Mouse (Mus musculus): ENCODE measurements around the gene Glb1l2. TPM values are rescaled to one million over a fixed set of nuclear protein-coding genes. Genes with fewer than 3 reads are reported as not detected.

Glb1l2 gene
- total RNA-seq, 2 experiments from 2014 or later, result 0.18 to 0.62 TPM

GRCm38 (mm10) chr9:26737116-26737515, 69.2 kb downstream of the Glb1l2 start:
- DNase-seq (ENCODE audit: low spot score in 2 of 2), result no peak
- intact Hi-C loops (cut with DNase I), result loop anchor here (10.0 kb wide), 1 partner anchor 472 kb away; no protein-coding TSS in a partner anchor

DNA sequence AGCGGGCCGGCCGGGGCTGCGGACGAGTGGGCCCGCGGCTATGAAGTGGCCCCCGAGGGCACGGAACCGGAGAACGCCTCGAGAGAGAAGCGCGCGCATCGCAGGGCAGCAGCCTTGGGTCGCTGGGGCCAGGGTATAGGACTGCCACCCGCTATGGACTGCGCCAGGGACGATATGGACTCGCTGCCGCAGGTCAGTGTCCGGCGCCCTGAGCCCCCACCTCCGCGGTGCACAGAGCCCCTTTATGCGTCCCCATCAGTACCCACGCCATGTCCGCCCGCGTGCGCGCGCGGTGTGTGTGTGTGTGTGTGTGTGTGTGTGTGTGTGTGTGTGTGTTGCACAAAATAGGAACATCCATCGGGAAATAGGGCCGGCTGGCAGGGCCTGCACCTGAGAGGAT, 72.3 kb downstream of the Glb1l2 start:
- DNase-seq (ENCODE audit: low spot score in 2 of 2), result peak; percentile 45 to 55
- intact Hi-C loops (cut with DNase I), result loop anchor here (2.0 to 10.0 kb wide), 2 partner anchors 99 to 469 kb away; no protein-coding TSS in a partner anchor

DNA sequence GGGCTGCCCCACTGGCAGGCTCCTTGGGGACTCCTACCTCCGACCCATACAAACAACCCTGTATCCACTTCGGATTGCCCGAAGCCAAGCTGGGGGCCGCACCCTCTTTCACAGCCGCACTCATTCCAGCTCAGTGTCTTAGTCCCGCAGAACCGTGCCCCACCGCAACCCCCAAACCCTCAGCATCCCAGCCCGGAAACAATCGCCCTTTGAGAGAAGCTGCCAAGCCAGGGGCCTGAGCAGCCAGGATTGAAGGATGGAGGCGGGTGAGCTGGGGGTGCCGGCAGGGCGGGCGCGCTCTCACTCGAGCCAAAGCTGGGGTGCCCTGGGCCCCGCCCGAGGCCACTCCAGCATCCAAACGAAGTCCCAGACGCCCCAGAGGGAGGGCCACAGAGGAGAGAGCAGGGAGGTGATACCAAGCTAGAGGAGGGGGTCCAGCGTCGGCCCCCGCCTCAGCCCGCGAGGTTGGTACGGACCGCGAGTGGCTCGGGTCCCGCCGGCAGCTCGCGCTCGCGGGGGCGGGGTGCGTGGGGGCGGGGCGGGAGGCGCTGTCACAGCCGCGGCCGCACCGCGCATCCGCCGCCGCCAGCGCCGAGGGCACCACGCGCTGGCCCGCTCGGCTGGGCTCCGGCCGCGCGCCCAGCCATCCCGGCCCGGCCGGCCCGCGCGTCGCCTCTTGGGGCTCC, 72.9 kb downstream of the Glb1l2 start, which contains the start of gene B3gat1:
TSS of gene B3gat1 (plus strand) at position 523 of the 686 bp plus-strand sequence.
- intact Hi-C loops (cut with DNase I), result loop anchor here (10.0 kb wide), 1 partner anchor 469 kb away; no protein-coding TSS in a partner anchor
- peak; percentile 56 to 67 for DNase-seq (ENCODE audit: low spot score in 2 of 2)

DNA sequence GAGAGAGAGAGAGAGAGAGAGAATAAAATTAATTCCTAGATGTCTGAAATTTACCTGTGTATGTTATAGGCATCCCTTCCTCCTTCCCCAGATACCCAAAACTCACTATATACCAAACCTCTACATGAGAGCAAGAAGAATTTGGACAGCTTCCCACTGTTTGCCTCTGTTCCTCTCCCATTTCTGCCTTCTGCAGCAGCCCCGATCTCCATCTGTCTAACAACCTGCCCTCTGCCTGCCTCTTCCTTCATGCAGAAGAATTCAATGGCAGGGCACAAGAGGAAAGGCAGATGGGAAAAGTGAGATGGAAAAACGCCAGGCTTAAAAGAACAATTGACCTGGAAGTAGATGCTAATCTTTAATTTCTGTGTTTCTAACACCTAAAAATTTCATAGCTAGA, 77.7 kb downstream of the Glb1l2 start:
- peak in 1 of 2 experiments; percentile 75 for DNase-seq (ENCODE audit: low spot score in 2 of 2)
- intact Hi-C loops (cut with DNase I), result no loop called here

DNA sequence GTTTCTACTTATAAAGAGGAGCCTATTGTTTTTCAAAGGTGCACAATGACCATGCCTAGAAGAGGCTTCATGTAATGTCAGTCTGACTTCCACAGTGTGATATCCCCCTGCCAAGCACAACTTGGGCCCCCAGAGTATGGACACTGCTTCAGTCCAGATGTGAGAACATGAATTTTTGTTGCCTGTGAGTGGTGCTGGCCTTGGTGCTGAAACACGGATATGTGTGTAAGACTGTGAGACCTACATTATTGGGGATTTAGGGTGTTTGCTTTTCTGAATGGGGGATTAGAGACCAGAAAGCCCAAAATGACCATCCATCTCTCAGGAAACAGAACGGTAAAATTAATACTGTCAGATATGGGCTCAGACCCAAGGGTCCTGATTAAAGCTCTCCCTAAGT, 78.8 kb downstream of the Glb1l2 start:
- DNase-seq (ENCODE audit: low spot score in 2 of 2), result no peak
- intact Hi-C loops (cut with DNase I), result no loop called here

DNA sequence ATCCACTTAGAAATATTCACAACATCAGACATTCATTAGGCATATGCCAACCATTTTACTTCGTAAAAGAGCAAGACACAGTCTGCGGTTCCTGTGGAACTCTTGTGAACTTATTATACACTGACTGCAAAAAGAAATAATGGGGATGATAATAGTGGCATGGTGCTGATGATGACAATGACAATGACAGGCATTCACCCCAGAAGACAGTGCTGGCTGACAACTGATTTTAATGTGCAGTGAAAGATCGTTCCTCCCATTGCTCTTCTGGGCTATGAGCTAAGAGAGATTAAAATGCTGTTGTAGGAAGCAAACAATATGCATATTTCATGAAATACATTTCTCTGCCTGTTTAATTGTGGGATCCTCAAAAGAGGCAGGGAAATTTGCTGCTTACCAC, 80.6 kb downstream of the Glb1l2 start:
- intact Hi-C loops (cut with DNase I), result no loop called here
- DNase-seq (ENCODE audit: low spot score in 2 of 2), result no peak

GRCm38 (mm10) chr9:26721771-26722170, 84.5 kb downstream of the Glb1l2 start:
- intact Hi-C loops (cut with DNase I), result no loop called here

DNA sequence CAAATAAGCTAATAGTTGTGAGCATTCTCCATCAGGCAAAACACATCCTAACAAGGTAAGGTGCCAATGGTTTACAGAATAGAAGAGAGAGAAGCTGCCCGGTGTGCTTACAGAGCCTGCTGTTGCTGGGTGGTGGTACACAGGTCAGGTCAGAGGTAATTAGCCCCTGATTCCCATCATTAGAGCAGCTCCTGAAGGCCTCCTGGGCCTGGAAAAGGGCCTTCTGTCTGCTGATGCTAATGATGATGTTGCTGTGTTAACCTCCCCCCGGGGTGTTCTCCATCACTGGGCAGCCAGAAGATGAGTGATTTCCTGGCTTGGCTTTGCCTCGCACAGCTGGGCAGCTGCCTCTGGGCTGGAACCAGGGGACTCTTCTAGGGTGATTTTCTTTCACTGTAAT, 87.9 kb downstream of the Glb1l2 start:
- no peak for DNase-seq (ENCODE audit: low spot score in 2 of 2)
- intact Hi-C loops (cut with DNase I), result no loop called here

More at GRCm38 (mm10) chr9:26721771-26722170, 84.5 kb downstream of the Glb1l2 start:
- DNase-seq (ENCODE audit: low spot score in 2 of 2), result peak in 1 of 2 experiments; percentile 41

Other genes with a start within 250 kb of the Glb1l2 start
- gene B3gat1, start 72.7 kb downstream of the Glb1l2 start, total RNA-seq (2021), result 100 to 1,000 TPM; 208 to 226 TPM
- not detected for gene Glb1l3, start 54.4 kb upstream of the Glb1l2 start, total RNA-seq (2021)
- not detected for gene Gm1110, start 116.6 kb upstream of the Glb1l2 start, total RNA-seq (2021)
- 10 to 100 TPM; 28.9 to 35.1 TPM for gene Acad8, start 193.1 kb upstream of the Glb1l2 start, total RNA-seq (2021)
- gene Thyn1, start 193.2 kb upstream of the Glb1l2 start, total RNA-seq (2021), result 10 to 100 TPM; 61.8 to 62.2 TPM
- gene Vps26b, start 223.6 kb upstream of the Glb1l2 start, total RNA-seq (2021), result 100 to 1,000 TPM; 100 to 101 TPM
- 10 to 100 TPM; 15.5 to 17.8 TPM for gene Ncapd3, start 223.7 kb upstream of the Glb1l2 start, total RNA-seq (2021)